Mouse (Mus musculus) lung, adult 2 months (tissue): ENCODE measurements around the gene Cdk5rap2.

Experiments used
- CTCF ChIP-seq: fragments of 200-500 bp; IDR thresholded peaks from 2 replicates; pipeline ENCODE4 v1.5.1; 2011; ENCODE audit warnings: mild to moderate bottlenecking, low read length, control low read depth; ENCODE audit not compliant: insufficient read depth
- POLR2A ChIP-seq: fragments of 200-500 bp; IDR thresholded peaks from 2 replicates; pipeline ENCODE4 v1.6.1; 2011; ENCODE audit warnings: low read depth, mild to moderate bottlenecking, control low read depth, low read length, borderline replicate concordance; ENCODE audit errors: extremely low read depth

- TF ChIP-seq CTCF (no peak), POLR2A (no peak)
Observed at GRCm38 (mm10) chr4:70260419-70260807, 149.8 kb downstream of the Cdk5rap2 start.
